Mouse (Mus musculus) limb, embryonic 14.5 days (tissue): ENCODE results near the gene Evi5. TPM values are rescaled to one million over a fixed set of nuclear protein-coding genes. Genes with fewer than 3 reads are reported as not detected.

Experiments
- ATAC-seq: fragments of 200-750 bp; cut with Nextera tagmentation; 2 replicates; pipeline ENCODE4 v1.8.0; 2017; ENCODE audit warnings: low read depth, moderate number of reproducible peaks, moderate TSS enrichment; ENCODE audit not compliant: low FRiP score
- DNase-seq: peaks from one replicate; pipeline ENCODE4 v3.0.0-alpha.2; 2015; ENCODE audit warnings: low spot score
- H3K27ac ChIP-seq: fragments of 300-500 bp; sonication (generic); replicated peaks from 2 replicates; pipeline ENCODE4 v1.5.1; 2014; ENCODE audit warnings: low read depth, mild to moderate bottlenecking, low read length, moderate library complexity, mixed read lengths
- H3K27me3 ChIP-seq: fragments of 300-500 bp; sonication (generic); 2 replicates; pipeline ENCODE4 v1.6.1; 2014; ENCODE audit warnings: low read length, mixed read lengths; ENCODE audit not compliant: control insufficient read depth, insufficient read depth
- H3K36me3 ChIP-seq: fragments of 300-500 bp; sonication (generic); 2 replicates; pipeline ENCODE4 v1.6.1; 2014; ENCODE audit warnings: mild to moderate bottlenecking, low read length, moderate library complexity, mixed read lengths; ENCODE audit not compliant: control insufficient read depth, insufficient read depth
- H3K4me1 ChIP-seq: fragments of 300-500 bp; sonication (generic); 2 replicates; pipeline ENCODE4 v1.6.1; 2014; ENCODE audit warnings: antibody characterized with exemption, low read length, mixed read lengths; ENCODE audit not compliant: control insufficient read depth, insufficient read depth
- H3K4me2 ChIP-seq: fragments of 300-500 bp; sonication (generic); replicated peaks from 2 replicates; pipeline ENCODE4 v1.6.1; 2014; ENCODE audit warnings: low read depth, mild to moderate bottlenecking, low read length, moderate library complexity; ENCODE audit not compliant: severe bottlenecking
- H3K4me3 ChIP-seq: fragments of 300-500 bp; sonication (generic); replicated peaks from 2 replicates; pipeline ENCODE4 v1.5.1; 2014; ENCODE audit warnings: low read length
- H3K9ac ChIP-seq: fragments of 300-500 bp; sonication (generic); 2 replicates; pipeline ENCODE4 v1.6.1; 2014; ENCODE audit warnings: mild to moderate bottlenecking, low read depth, low read length, moderate library complexity; ENCODE audit not compliant: severe bottlenecking
- H3K9me3 ChIP-seq: fragments of 300-500 bp; sonication (generic); 2 replicates; pipeline ENCODE4 v1.6.1; 2016; ENCODE audit warnings: low read length; ENCODE audit not compliant: control insufficient read depth
- POLR2A ChIP-seq: fragments of 200-500 bp; IDR thresholded peaks from 2 replicates; pipeline ENCODE4 v1.8.0; 2012; ENCODE audit warnings: inconsistent platforms, mild to moderate bottlenecking, moderate library complexity, borderline replicate concordance; ENCODE audit not compliant: insufficient read depth, insufficient read length; ENCODE audit errors: extremely low read depth
- WGBS: fragments of 180-500 bp; shearing (Covaris S2); extraction: QIAGEN DNeasy Blood & Tissue Kit; methylation state at CpG from one replicate; pipeline ENCODE4 v1.1.7; 2014; 5-methylcytosine and 5-hydroxymethylcytosine counted together
- polyA plus RNA-seq, 2 experiments: library from polyadenylated mRNA; depleted of rRNA in 1 of 2; stranded (reverse) in 1 of 2; unstranded in 1 of 2; fragments of >200 nt; fragmentation: Nextera tagmentation in 1 of 2; extraction: Ambion mirVana in 1 of 2; gene quantifications; 2 replicates each; pipeline versions ENCODE4 v1.2.1 to v1.2.3; 2012 to 2014

The Evi5 gene
- polyA plus RNA-seq, 2 experiments, result 31.2 to 60.2 TPM

DNA sequence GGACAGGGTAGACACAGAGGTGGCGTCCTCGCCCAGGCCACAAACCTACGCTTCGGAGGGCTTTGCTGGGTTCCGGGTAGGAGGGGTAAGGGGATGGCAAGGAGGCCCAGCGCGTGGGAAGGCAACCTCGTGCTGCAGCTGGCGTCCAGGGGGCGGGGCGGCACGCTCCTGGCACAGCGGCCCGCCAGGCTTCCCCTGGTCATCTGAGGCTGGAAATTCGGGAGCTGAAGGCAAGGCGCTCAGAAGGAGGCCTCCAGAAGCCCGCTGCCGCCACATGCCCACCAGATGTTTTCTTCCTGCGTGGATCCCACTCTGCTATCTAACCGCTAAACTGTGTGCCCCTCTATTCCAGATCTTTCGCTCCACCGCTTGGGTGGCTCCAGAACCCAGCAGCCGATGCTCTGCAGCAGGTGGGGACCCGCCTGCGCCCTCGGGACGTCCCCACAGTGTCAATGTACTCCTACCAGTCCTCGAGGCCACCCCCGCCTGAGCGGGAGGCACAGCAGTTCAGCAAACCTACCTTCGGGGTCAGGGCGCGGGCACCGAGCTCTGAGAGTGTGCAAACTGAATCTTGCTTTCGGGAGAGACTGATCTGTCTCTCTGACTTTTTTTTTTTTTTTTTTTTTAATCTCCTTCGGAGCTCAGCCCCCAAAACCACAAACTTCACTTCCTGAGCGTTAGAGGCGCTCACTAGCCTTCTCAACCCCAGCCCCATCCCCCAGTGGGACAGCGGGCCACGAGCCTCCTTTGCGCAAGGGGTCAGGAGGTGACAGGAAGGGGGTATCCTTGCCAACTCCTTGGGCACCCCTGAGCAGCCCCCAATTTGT lies 149.3 kb downstream of the Evi5 start, which contains the start of gene Gfi1:
Gfi1 (minus strand) TSS at position 602 of the 827 bp plus-strand sequence.
- no peak for DNase-seq
- TF ChIP-seq POLR2A, result no peak
- peak within 1 kb of the TSS; percentile 19 for H3K4me3 ChIP-seq
- H3K27me3 ChIP-seq, result peaks cover 87% of the 10 kb centered on the region
- H3K27ac ChIP-seq, result no peak within 1 kb of the TSS
- peaks cover 39% of the 10 kb centered on the region for H3K4me1 ChIP-seq
- no peak within 1 kb of the TSS for H3K9ac ChIP-seq
- no peaks in the 10 kb centered on the region for H3K9me3 ChIP-seq
- WGBS, result under 1% methylated on average over 33 of the region's 41 CpGs
- peak within 1 kb of the TSS; percentile 43 for H3K4me2 ChIP-seq
- no peak for ATAC-seq
- H3K36me3 ChIP-seq, result no peaks in the 10 kb centered on the region

DNA sequence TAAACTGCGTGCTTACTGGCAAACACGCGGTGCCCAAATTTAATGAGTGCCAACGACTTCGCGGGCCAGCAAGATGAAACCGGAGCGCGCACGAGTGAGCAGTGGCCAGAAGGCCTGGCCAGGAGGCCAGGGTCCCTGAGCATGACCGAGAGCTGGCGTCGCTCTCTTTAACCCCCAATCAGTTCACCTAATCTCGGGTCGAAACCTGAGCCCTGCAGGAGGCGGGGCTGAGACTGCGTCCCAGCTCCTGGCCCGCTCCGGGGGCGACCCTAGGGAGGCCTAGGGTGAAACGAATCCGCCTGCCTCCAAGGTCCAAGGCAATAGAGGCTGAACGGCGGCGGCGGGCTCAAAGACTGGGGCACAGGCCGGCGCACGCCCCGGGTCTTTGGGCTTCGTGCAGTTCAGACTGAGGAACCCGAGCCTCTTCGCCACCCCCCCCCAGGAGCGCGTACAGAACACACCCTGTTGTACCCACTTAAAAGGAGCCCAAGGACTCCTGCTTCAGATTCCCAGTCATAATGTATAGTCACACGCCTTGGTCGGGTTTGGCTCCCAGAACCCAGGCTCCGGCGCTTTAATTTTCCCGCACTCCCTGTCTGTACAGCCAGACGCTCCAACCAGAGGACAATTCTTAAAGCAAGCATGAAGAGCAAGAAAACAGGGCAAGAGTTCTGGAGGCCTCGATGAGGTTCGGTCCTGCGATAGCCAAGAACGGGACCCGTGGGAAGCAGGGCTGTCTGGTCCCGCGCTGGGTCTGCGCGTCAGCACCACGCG lies 150.1 kb downstream of the Evi5 start:
- no peak for ATAC-seq
- peaks cover 39% of the 10 kb centered on the region for H3K4me1 ChIP-seq

DNA sequence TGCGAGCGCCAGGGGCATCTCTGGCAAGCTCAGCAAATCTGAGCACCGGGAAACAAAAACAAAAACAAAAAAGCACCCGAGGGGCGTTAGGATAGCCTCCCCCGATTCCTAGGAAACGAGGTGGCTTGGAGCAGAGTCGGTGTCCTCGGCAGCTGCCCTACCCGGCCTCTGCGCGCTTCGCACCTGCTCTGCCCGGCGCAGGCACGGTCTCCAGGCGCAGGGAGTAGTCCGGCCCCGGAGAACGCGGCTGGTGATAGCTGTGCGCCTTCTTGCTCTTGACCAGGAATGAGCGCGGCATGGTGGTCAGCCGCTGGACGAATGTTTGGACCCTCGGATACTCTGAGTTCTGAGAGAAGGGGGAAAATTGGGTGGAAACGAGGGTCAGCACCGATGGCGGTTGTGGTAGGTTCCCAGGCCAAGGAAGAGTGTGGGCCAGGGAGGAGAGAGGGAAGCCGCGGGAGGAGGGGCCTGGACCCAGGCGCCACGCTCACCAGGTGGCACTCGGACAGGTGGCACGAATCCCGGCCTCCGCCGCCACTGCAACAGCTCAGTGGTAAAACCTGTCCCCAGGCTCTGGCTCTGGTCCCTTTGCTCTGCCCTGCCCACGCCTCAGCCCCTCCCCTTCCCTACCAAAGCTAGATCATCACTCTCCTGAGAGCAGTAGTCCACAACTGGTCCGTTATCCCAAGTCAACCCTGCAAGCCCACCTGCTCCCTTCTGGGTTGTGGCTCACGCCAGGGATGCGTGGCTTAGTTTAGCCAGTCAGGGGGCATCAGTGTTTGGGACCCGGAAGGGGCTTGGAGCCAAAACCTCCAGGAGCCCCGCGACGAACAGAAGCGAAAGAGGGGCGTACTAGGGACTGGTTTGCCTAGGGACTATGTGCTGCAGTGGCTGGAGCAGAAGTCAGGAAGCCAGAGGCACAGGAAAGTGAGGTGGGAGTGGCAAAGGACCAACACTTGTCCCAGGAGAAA lies 151.1 kb downstream of the Evi5 start:
- H3K27ac ChIP-seq, result no peak overlapping the region
- H3K4me2 ChIP-seq, result peak overlapping the region; percentile 43
- H3K4me1 ChIP-seq, result peaks cover 39% of the 10 kb centered on the region
- H3K4me3 ChIP-seq, result peak overlapping the region; percentile 19
- peaks cover 98% of the 10 kb centered on the region for H3K27me3 ChIP-seq
- no peaks in the 10 kb centered on the region for H3K36me3 ChIP-seq
- no peak for ATAC-seq
- no peak for DNase-seq
- no peak for TF ChIP-seq POLR2A
- H3K9ac ChIP-seq, result peak overlapping the region; percentile 16; the same call in 1 of the 2 replicates
- under 1% methylated on average over 43 of the region's 49 CpGs for WGBS
- H3K9me3 ChIP-seq, result no peaks in the 10 kb centered on the region

More for the DNA sequence above, 150.1 kb downstream of the Evi5 start:
- H3K9ac ChIP-seq, result no peak overlapping the region
- no peaks in the 10 kb centered on the region for H3K9me3 ChIP-seq
- peaks cover 95% of the 10 kb centered on the region for H3K27me3 ChIP-seq
- no peak overlapping the region for H3K27ac ChIP-seq
- no peaks in the 10 kb centered on the region for H3K36me3 ChIP-seq
- no peak for TF ChIP-seq POLR2A
- H3K4me3 ChIP-seq, result peak overlapping the region; percentile 19
- peak overlapping the region; percentile 43 for H3K4me2 ChIP-seq
- DNase-seq, result no peak
- WGBS, result under 1% methylated on average over 52 of the region's 52 CpGs

DNA sequence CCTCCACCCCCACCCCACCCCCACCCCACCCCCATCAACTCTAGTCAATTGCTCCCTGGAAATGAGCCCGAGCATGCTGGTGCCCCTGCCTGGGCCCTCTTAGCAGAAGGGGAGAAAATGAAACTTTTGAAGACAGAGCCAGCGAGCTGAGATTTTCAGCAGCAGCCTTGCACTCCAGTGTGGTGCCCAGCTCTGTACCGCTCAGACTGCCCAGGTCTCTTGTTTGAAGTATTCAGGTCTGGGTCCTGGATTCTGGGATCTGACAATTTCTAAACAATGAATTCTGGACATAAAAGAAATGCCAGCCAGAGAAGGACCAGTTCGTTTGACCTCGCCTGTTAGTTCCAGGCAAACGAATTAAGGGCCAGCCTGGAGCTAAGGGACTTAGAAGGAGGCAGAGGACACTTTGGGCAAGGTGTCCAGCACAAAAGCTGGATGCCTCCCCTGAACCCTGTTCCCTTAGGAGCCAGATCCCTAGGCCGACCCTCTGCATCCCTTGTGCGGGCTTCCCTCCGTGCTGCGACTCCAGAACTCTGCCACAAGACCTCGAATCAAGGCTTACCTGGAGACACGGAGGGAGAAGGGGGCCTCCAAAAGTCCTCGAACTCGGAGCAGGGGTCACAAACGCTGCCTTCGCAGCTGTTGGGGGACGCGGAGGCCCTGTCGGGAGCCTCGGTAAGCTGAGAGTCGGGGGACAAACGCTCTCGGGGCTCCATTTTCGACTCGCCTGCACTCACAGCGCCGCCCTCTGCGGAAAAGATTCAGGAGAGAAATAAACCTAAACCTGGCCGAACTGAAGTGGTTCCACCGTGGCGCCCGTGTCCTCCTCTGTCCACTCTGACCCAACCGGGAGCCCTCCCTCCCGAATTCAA lies 152.0 kb downstream of the Evi5 start:
- Histone ChIP-seq H3K4me1 (peaks cover 39% of the 10 kb centered on the region), H3K27me3 (peaks cover 97% of the 10 kb centered on the region), H3K4me3 (peak overlapping the region; percentile 19), H3K27ac (no peak overlapping the region), H3K4me2 (peak overlapping the region; percentile 43), H3K9ac (peak overlapping the region; percentile 16; the same call in 1 of the 2 replicates), H3K36me3 (no peaks in the 10 kb centered on the region), H3K9me3 (no peaks in the 10 kb centered on the region)
- DNase-seq, result no peak
- no peak for TF ChIP-seq POLR2A
- 1% methylated on average over 34 of the region's 34 CpGs for WGBS
- no peak for ATAC-seq
